Mouse (Mus musculus): ENCODE data around the gene Cela2a. TPM values are rescaled to one million over a fixed set of nuclear protein-coding genes. Genes with fewer than 3 reads are reported as not detected.

Cela2a gene
- polyA plus RNA-seq, 1 experiment, result 1.7 TPM

DNA sequence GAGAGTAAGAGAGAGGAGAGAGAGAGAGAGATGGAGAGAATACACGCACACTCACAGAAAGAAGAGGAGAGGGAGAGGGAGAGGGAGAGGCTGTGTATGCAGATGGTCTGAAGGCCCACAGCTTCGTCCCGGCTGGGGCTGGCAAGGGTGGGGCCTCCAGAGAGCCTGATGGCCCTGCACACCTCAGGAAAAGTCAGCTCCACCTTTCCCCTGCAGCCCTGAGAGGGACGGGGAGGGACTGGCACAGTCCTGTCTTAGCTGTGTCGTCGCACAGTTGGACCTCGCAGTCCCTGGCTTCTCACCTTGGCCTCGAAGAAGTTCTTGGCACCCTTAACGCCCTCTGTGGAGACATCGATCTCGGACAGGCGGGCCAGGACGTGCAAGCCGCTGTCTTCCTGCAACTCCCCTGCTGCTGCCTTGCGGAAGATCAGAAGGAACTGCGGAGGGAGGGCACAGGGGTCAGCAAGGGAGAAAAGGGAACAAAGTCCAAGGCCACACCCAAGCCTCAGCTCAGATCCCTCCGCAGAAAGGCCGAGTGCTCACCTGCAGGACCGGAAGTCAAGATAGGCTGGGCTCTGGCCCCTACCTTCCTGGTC, 34.4 kb upstream of the Cela2a start:
- WGBS, result 26% methylated on average over 19 of the region's 19 CpGs
- no peak for DNase-seq (ENCODE audit: low read depth, low spot score)

DNA sequence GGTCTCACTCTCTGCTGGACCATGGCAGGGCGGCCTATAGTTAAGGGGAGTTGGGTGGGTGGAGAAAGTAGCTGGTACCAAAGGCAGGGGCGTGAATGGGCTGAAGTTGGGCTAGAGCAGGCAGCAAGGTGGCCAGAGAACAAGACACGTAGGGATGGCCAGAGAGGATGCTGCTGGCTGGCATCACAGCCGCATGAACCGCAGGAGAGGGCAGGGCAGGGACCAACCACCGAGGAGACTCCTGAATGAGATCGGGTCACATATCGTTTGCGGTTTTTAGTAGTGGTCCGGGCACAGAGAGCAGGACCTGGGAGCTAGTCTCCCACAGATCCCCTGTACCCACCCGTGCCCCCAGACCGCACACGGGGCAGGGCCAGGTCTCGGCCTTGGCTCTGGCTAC, 33.4 kb upstream of the Cela2a start:
- no peak for DNase-seq (ENCODE audit: low read depth, low spot score)
- 96% methylated on average over 14 of the region's 14 CpGs for WGBS

DNA sequence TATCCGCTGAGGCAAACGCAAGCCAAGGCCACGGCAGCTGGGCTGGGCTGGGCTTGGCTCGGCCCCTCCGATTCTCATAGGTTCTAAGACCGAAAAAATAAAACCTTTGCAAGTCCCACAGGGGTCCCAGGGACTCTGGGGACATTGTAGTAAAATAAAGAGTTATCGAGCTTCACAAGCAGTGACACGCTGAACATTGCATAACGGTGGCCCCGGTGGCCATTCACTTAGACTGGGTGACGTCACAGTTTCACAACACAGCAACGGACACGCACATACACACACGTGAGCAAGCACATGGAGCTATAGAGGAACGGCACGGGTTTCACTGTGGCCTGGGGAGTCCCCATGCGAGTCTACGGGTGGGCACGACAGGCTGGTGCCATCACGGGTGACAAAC, 32.5 kb upstream of the Cela2a start:
- no peak for DNase-seq (ENCODE audit: low read depth, low spot score)
- WGBS, result 79% methylated on average over 20 of the region's 20 CpGs

DNA sequence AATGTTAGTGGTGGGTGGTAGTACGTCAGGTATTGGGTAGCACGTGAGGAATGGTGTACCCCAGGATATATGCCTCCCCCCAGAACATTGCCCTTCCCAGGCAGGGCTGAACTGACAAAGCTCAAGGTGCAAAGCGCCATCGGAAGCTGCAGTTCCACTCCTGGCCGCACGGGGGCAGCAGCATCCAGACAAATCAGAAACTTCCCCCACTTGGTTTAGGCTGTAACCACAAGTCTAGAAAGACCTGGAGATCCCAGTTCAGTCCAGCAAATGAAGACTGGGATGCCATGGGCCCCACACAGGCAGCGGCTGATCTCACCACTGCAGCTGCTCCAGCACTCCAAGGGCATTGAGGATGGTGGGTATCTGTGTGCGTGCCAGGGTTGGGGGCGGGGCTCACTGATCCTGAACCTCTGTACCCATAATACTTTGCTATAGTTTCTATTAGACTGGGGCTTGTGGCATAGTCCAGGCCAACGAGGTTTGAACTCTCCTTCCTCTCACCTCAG, 31.5 kb upstream of the Cela2a start:
- DNase-seq (ENCODE audit: low read depth, low spot score), result no peak
- WGBS, result 11% methylated on average over 10 of the region's 10 CpGs

DNA sequence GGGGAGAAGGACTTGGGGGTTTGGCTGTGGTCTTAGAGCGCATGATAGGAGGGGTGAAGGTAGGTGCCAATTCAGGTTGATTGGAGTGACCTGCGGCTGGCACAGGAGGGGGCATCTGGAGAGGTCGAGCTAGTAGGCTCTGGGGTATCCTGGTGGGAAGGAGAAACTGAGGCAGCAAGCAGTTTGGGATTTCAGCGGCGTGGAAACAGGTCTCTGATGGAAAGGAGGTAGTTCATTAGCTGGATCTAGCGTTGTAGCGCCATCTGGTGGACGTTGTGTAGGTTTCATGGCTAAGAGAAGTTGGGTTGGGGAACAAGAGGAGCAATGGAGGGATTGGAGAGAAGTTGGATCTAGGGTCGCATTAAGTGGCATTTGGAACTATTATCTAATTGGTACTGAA, 27.5 kb upstream of the Cela2a start:
- no peak for DNase-seq (ENCODE audit: low read depth, low spot score)
- 64% methylated on average over 9 of the region's 9 CpGs for WGBS

DNA sequence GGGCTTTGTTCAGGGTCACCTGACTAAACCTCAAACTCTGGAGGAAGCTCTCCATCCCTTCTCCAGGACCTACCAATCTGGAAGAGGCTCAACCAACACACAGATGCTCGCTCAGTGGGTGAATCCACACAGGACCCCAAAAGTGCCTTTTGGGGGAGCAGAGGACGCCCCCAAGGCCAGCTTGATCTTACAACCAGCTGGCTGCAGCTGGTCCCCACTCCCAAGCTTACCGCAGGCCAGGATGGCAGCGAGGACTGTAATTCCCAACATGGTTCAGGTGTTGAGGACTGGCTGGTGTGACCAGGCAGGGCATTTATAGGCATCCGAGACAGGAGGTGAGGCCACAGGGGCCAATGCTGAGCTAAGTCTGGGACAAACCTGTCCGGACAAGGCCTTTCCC, 20.0 kb upstream of the Cela2a start, which contains the start of gene Ctrc:
TSS of gene Ctrc (minus strand) at position 361 of the 400 bp plus-strand sequence.
- no peak for DNase-seq (ENCODE audit: low read depth, low spot score)
- 80% methylated on average over 6 of the region's 6 CpGs for WGBS

DNA sequence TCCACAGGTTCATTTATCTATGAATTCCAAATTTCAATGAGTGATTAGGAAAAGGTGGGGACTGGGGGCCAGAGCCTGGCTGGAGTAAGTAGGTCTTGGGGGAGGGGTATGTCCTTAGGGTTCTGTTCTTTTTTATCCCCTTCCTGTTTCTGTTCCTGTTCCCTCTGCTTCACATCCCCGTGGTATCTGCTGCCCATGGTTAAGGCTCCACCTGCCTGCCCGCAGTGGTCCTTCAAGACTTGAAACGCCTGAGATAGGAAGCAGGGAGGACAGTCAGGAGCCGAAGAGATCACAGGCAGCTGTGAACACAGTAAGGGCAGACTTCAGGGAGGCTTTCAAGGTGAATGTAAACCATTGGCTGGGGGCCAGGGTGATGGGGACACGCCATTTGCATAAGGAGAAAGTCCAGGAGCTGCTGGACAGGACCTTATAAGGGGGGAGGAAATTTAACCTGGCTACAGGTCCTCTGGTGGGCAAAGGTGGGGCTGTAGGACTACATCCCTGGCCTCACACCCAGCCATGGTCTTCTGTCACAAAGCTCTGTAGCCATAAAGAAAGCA, 8.7 kb upstream of the Cela2a start:
- no peak for DNase-seq (ENCODE audit: low read depth, low spot score)
- whole genome bisulfite sequencing, result 18% methylated on average over 5 of the region's 5 CpGs

DNA sequence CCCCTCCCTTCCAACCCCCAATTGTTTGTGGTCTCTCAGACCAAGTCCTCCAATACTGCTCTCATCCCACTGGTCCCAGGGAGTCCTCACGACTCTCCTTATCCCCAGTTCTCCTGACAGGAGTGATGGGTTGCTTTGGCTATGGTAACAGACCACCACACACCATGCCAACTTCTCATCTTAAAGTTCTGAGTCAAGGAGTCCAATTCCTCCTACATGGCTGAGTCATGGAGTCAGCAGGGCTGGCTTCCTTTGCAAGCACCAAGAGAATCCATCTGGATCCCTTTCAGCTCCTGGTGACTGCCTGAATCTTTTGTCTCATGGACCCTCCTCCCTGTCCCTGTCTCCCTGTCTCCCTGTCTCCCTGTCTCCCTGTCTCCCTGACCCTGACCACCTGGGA, 8.0 kb upstream of the Cela2a start:
- no peak for DNase-seq (ENCODE audit: low read depth, low spot score)
- WGBS, result 54% methylated on average over 1 of the region's 1 CpGs

DNA sequence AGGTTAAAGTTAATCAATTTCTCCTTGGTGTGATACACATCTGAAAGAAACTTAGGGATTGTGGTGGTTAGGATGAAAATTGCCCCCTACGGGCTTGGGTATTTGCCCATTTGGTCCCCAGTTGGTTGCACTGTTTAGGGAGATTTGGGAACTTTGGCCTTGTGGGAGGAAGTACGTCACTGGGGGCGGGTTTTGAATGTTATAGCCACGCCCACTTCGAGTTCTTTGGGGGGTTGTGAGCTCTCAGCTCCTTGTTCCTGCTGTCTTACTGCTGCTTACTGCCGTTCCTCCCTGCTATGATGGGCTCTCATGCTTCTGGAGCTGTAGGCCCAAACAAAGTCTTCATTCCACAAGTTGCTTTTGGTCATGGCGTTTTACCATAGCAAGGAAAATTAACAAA, 5.4 kb upstream of the Cela2a start:
- WGBS, result 75% methylated on average over 7 of the region's 7 CpGs
- no peak for DNase-seq (ENCODE audit: low read depth, low spot score)

DNA sequence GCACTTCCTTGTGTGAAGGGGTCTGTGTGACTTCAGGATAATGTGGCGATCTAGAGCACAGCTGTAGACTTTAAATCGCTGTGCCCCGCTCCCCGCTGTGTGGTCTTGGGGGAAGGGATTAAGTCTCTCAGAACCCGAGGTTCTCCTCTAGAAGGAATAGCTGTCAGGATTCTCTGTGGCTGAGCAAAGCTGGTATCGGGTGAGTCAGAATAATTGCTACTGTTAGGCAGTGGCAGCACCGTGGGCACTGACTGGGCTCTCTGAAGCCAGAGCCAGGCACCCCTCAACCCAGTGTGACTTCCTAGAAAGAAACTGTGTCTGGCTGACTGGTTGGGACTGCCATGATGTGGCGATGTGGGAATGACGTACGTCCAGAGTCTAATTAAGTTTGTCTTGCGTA, 4.4 kb upstream of the Cela2a start:
- 72% methylated on average over 11 of the region's 11 CpGs for WGBS
- DNase-seq (ENCODE audit: low read depth, low spot score), result no peak

DNA sequence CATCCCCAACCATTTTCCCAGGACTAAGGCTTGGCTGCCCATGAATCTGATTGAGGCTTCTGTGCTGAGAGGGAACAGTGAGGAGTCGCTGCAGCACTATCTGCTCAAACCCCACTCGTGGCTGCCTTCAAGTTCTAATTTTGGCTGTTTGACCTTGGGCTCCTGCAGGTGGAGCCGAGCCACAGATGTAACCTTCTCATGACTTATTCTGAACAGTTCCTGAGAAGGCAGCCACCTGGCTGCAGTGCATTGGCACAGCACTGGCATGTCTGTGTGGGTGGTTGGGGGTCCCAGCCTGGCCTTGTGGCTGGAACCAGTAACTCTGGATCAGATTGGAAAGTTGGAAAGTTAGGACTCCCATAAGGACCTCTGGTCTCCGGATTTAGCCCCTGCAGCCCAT, 2.2 kb upstream of the Cela2a start:
- 62% methylated on average over 4 of the region's 4 CpGs for WGBS

DNA sequence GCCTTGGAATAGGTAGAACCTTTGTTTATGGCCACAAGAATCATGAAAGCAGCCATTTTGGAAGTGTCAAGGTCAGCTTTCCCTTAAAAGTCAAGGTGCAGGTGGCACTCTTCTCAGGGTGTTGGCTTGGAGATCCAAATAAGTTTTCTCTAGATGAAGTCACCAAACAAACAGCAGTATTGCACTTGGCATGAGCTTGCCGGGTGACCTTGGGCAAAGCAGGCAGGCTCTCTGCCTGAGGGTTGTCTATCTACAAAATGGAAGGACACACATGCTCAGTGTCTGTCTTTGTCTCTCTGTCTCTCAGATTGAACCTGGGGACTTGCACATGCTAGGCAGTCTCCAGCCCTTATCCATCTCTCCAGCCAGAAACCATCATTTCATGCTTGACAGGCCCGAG, 1.4 kb upstream of the Cela2a start:
- 61% methylated on average over 2 of the region's 2 CpGs for WGBS

More for the DNA sequence above, 2.2 kb upstream of the Cela2a start:
- DNase-seq (ENCODE audit: low read depth, low spot score), result no peak

DNA sequence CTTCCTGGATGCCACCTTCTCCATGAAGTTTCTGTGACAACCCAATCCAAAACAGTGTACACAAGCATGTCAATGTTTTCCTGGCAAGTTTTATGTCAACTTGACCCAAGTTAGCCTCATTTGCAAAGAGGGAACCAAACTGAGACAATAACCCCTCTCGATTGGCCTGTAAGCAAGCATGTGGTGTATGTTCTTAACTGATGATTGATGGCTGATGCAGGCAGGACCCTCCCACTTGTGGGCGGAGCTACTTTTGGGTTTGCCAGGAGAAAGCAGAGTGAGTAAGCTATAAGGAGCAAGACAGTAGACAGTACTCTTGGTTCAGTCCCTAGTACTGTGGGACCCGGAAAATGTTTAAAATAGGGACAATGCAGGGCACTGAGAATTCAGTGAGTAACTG, 3.0 kb downstream of the Cela2a start:
- 47% methylated on average over 3 of the region's 3 CpGs for WGBS
- no peak for DNase-seq (ENCODE audit: low read depth, low spot score)

More for the DNA sequence above, 1.4 kb upstream of the Cela2a start:
- no peak for DNase-seq (ENCODE audit: low read depth, low spot score)

DNA sequence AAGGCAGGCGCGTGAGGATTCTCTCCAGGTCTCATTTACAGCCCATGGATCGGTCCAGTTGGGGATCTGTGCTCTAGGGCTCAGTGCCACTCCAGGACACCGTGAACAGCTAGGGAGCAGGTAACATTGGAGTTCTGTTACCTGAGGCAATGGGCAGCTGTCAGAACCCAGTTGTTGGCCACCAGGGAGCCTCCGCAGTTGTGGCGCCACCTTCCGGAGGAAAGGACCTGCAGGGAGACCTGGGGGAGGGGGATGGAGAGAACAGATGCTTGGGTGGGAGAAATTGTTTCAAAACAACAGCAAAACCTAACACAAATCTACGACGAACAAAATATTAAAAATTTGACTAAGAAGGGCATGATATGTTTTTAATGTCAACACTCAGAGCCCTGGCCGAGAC, 3.9 kb downstream of the Cela2a start:
- WGBS, result 86% methylated on average over 10 of the region's 10 CpGs
- DNase-seq (ENCODE audit: low read depth, low spot score), result no peak

DNA sequence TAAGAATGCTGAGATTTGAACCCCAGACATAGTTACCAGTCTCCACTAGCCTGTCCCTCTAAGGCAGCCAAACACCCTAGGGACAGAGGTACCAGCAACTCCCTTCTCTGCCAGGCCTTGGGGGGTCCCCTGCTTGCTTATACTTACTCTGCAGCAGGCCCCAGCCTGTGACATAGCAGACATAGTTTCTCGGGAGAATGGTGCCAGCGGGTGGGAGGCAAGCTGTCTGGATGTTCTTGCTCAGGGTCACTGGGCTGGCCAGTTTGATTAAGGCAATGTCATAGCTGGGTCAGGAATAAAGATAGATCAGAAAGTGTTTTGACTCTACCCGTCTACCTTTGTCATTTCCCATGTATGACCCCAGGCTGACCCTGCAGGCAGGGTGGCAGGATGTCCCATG, 4.8 kb downstream of the Cela2a start:
- DNase-seq (ENCODE audit: low read depth, low spot score), result no peak
- WGBS, result 83% methylated on average over 3 of the region's 3 CpGs

DNA sequence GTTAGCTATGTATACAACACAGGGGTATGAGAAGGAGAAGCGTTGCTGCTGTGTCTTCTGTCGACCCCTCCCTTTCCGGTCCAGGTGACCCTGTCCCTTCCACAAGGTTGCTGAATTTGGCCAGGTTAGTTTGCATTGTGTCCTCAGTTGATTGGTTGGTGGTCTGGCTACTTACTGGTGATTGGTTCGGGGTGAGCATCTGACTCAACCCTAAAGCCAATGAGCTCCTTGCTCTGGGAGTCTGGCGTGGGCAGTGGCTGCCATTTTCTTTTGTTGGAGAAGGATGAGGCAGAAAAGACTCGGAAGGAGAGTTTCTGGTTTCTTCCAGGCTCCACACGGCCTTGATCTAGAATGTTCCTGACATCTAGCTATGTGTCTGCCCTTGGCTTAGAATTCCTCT, 6.6 kb downstream of the Cela2a start:
- no peak for DNase-seq (ENCODE audit: low read depth, low spot score)
- WGBS, result 87% methylated on average over 7 of the region's 7 CpGs

DNA sequence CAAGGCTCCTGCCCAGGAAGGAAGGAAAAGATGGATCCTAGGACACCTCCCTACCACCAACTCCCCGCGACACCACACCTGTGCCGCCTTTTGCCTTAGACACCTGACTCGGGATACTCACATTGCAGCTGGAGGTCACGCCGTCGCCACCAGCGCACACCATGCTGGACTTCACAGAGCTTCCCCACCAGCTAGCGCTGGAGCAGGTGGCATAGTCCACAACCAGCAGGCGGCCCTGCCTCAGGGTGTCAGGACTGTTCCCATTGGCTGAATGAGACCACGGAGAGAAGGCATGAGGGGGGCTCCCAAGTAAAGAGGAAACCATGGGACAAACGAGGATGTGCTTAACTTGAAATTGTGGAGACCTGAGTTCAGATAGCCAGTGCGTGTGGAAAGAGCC, 7.1 kb downstream of the Cela2a start:
- no peak for DNase-seq (ENCODE audit: low read depth, low spot score)
- WGBS, result 93% methylated on average over 13 of the region's 13 CpGs

DNA sequence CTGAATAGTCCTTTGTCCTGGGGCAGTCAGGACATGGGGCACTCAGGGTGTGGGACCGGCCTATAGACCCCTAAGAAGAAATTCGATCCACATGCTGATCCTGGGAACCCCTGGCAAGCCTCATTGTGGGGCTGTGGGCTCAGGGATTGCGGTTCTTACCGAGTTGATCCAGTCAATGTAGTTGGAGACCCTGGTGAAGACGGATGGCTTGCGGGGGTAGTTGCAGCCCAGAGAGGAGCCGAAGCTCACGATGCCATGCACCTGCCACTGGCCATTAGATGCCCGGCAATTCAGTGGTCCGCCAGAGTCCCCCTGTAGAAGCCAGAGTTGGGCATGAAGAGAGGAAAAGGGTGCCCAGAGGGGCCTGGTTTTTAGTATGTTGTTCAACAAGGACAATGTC, 8.3 kb downstream of the Cela2a start:
- WGBS, result 80% methylated on average over 10 of the region's 10 CpGs
- no peak for DNase-seq (ENCODE audit: low read depth, low spot score)

DNA sequence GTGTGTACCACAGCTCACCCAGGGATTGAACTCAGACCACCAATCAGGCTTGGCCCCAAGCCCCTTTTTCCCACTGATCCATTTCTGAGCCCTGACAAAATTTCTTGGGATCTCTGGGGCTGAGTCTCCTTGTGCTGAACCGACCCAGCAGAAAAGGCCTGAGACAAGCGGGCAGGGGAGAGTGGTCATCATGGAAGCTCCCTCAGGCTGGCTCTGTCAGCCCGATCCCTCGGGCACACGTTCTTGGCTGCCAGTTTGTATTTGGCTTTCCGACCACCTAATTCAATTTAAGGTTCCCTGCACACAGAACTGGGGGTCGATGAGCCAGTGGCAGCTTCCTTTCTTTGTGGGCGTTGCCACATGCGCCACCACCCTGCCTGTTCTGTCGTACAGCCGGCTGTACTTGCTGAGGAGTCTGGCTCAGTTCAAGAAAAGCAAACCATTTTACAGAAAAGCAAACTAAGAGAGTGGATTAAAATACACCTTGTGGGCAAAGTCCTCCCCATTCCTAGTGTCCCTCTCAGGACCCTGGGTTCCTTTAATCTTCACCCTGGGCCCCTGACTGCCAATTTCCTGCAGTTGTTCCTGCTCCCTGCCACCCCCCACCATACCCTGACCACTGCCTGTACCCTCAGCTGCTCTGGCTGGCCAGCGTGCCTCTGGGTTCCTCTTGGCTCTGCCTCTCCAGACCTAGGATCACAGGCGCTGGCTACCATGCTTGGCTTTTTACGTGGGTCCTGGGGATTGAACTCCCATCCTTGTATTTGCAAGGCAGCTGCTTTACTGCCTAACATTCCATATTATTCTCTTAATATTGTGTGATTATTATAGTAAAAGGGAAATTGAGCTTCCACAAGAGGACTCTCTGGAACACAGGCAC, 8.9 kb downstream of the Cela2a start:
- DNase-seq (ENCODE audit: low read depth, low spot score), result no peak
- WGBS, result 41% methylated on average over 14 of the region's 14 CpGs

DNA sequence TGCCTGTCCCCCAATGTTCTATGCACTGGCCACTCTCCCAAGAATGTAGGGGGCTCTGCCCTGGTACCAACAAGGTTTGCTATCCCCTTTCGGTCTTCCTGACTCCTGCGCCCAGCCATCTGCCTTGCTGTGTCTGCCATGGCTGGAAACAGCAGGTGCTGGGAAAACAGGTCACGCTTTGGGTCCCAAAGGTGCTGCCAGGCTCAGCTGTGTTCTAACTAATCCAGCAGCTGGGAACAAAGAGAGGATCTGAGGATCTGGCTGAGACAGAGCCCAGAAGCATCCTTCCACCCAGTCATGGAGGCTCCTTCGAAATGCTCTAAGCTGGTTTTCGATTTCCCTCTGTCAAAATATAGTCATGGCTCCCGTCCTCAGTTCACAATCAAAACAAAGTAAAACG, 9.7 kb downstream of the Cela2a start:
- no peak for DNase-seq (ENCODE audit: low read depth, low spot score)
- 81% methylated on average over 7 of the region's 7 CpGs for WGBS

DNA sequence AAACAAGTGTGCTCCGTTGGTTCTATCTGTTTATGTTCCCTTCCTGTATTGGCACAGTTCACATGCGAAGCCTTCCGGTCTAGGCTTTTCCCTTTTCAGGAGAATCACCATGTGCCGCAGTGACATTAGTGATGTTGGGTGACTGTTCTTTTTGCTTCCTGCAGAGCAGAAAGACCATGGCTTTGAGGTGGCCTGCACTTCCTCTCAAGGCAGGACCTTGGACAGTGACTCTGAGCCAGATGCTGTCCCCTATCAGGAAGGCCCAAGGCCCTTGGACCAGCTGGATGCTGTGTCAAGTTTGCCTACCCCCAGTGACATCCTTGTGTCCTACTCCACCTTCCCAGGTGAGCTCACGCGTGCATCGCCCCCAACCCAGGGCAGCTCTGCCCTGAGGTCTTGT, 14.6 kb downstream of the Cela2a start:
- 97% methylated on average over 7 of the region's 7 CpGs for WGBS
- DNase-seq (ENCODE audit: low read depth, low spot score), result no peak
